Mouse (Mus musculus): ENCODE measurements at regions not wholly inside any gene's neighbourhood (a gene's known extent, or its start where the extent isn't known, plus 50 kb on each side); places are given as distances from the start of the nearest gene placed in this dataset.

- in situ Hi-C loops (cut with MboI) = no loop called here
Observed at GRCm38 (mm10) chr1:177568056-177568816, 126.1 kb downstream of the Zbtb18 start.

DNA sequence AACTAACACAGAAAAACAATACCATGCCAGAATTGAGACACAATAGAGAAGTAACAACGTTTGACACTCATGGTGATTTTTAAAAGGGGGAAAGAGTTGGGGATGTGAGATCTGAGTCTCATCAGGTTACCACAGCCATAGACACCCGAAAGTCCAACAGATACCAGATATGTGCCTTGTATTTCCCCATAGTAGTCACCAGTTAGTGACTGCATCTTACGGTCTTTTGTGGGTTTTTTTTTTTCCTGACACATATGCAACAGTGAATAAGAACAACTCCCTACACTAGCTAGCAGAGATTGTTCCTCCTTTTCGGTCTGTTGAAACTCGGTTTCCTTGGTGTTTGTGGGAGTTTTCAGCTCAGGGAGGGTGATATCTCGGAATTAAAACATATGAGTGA is 127.4 kb downstream of the Zbtb18 start:
- in situ Hi-C loops (cut with MboI) = no loop called here

DNA sequence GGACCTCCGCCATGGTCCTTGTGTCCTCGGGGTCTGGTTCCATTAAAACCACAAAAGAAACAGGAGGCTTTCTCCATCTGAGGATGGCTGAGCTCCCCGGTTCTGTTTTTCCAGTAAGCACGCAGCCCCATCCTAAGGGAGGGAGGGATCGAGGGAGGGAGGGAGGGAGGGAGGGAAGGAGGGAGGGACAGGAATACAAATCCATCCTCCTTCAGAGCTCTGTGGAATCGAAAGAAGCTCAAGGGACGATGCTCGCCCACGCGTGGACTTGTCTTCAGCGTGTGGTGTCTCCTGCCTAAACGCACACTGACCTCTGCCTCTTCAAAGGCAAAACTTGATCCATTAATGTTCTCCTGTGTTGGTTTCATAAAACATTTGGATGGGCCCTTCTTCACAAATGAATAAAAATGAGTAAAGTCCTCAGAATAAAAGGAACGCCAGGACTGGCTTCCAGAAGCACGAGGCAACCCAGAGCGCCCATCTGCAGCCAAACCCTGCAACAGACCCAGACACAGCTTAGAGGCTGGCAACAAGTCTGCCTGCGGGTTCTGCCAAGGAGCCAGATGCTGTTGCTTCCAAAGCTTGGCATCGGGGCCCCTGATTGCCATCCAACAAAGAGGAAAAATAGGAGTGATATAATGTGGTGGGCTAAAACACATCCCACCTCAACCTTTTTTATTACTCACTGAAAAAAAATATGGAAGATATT is 131.0 kb downstream of the Zbtb18 start:
- in situ Hi-C loops (cut with MboI) = no loop called here

DNA sequence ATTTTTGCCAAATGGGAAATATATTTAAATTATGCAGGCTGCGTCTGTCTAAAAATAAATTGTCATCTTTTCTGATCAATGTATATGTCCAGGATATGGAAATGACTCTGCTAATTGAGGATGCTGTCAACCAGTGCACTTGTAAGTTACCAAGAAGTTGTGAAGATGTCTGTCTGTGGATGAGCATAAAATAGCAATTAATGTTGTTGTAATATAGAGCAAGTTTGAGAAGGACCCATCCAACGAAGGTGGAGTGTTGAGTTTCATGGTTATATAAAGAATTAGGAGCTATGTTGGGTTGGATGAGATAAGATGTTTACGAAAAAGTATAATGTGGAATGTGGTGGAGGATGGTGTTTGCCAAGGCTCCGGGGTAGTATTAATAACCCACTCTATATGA is 131.6 kb downstream of the Zbtb18 start:
- in situ Hi-C loops (cut with MboI) = no loop called here

DNA sequence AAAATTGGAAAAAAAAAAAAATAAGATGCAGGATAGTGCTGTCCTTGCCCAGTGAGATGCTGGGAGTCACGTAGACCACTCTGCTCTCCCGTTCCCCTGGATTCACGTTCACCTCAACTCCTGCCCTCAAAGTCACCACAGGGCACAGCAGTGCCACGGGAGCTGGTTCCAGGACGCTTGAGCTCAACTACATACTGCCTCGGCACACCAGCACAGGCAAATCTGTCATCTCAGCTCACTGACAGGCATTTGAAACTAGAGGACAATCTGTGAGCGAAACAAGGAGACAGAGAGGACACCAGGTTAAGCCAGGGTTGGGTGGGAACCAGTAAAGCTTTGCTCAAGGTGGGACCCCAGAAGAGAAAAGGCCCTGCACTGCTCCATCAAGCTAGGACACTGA is 132.2 kb downstream of the Zbtb18 start:
- in situ Hi-C loops (cut with MboI) = no loop called here

DNA sequence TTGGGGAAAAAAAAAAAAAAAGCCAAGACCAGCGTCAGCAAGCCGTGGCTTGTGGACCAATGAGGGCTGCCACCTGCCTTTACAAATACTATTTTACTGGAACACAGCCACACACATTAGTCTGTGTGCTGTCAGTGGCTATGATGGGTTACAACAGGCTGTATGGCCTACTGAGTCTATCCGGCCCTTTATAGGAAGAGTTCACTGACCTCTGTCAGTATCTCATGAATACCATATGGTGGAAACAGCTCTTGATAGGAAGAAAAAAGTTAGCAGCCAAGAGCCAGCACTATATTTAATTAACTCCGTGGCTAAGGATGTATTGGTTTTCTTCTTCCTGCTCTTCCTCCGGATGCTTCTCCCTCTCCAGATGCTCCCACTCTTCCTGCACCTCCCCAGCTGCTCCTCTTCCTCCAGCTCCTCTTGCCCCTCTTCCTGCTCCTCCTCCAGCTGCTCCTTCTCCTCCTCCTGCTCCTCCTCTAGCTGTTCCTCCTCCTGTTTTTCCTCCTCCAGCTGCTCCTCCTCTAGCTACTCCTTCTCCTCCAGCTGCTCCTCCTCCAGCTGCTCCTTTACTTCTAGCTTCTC is 142.2 kb downstream of the Zbtb18 start:
- in situ Hi-C loops (cut with MboI) = no loop called here

GRCm38 (mm10) chr1:177585320-177585719 is 143.2 kb downstream of the Zbtb18 start:
- in situ Hi-C loops (cut with MboI) = no loop called here

DNA sequence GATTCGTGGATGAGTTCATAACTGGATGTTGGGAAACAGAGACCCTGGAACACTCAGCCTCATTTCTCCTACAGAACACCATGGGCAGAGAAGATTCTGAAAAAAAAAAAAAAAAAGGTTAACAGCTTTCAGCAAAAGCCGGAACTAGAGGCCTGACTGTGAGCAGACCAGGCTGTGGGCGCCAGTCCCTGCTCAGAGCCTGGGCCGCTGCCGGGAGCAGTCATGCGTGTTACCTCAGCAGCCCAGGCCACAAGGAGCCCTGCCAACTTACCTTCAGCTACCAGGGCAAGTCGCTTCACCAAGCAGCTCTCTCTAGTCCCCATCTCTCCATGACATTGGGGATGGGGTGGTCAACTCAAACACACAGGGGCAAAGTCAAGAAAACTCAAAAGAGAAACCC is 140.6 kb upstream of the 1700016C15Rik start:
- in situ Hi-C loops (cut with MboI) = no loop called here

- in situ Hi-C loops (cut with MboI) = no loop called here
Observed at GRCm38 (mm10) chr1:177589656-177590055, 140.0 kb upstream of the 1700016C15Rik start.

DNA sequence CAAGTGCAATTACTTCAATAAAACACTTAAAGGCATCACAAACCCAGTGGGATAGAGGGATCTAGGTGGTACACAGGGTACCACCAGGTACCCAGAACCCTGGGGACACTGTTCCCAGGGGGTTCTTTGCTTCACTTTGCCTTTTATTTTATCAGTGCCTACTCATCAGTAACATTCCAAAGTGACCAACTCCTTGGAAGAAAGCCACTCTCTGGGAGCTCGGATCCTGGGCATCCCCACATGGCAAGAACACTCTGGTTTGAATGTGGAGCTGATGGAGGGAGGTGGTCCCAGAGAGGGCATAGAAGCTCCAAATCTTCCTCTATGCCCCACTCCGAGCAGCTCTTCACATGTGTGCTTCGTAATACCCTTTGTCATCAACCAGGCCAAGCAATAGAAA is 137.9 kb upstream of the 1700016C15Rik start:
- in situ Hi-C loops (cut with MboI) = no loop called here

- in situ Hi-C loops (cut with MboI) = no loop called here
Observed at GRCm38 (mm10) chr1:177592337-177592736, 137.3 kb upstream of the 1700016C15Rik start.

- in situ Hi-C loops (cut with MboI) = no loop called here
Observed at GRCm38 (mm10) chr1:177594341-177594740, 135.3 kb upstream of the 1700016C15Rik start.

DNA sequence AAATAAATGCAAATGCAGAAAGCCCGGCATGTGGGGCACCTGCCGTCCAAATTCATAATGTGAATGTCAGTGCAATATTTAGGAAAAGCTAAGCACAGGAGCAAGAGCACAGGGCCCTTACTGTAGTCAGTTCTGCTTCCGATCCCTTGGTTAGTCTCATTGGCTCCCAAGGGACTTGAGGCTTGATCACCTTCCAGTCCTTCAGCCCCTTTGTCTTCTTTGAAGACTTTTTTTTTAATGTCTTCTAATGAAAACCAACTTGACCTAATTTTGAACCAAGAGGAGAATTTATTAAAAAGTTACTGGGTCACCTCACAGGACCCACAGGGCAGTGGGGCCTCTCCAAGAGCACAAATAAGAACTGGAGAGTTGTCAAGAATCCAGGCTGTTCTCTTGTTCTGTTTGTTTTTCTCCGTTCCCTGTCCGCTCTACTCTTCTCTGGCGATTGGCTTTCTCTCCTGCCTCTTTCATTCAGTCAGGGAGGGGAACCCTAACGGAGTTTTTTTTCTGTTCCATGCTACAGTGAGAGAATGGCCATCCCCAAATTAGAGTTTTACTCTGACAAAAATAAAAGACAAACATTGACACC is 134.2 kb upstream of the 1700016C15Rik start:
- in situ Hi-C loops (cut with MboI) = no loop called here

GRCm38 (mm10) chr1:177597036-177597435 is 132.6 kb upstream of the 1700016C15Rik start:
- in situ Hi-C loops (cut with MboI) = no loop called here

DNA sequence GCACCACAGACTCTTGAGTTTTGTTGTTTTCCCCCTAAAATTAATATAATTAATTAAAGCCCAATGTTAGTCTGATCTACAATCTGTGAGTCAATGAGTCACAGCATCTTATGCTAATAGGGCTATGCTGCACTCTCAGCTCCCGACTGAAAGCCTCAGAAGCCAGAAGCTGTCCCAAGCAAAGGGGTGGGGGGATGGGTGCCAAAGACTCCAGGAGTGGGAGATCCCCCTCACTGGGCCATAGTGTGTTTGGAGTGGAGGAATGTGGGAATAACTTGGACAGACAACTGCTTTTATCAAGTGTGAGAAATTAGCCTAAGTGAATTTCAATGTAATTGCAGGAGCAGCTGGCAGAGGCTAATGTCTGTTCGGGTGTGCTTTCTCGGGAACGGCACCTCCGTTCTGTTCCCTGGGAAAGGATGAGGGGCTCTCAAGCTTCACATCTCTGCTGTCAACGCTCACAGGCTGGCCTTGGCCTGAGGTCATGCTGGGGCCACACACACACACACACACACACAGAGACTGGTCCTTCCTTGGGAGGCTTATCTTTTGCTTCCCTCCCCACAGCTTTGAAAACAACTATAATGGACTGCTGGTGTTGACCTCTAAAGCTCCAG is 124.2 kb upstream of the 1700016C15Rik start:
- in situ Hi-C loops (cut with MboI) = no loop called here

DNA sequence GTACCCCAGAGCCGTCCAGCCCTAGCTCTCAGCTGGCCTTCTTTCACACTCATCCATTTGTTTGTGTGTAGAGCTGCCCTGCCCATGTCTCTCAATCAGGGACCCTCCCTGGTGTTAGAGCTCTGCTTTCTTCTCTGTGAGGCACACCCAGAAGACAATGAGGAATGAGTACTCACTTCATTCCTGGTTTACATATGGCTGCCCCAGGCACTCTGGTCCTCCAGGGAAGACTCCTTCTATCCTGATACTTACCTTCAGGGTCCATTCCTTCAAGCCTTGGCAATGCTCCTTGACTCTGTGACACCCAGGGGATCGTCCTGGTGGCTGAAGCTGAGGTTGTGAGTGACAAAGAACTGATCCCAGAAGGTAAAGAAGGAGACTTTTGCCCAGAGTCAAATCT is 122.0 kb upstream of the 1700016C15Rik start:
- in situ Hi-C loops (cut with MboI) = no loop called here

GRCm38 (mm10) chr1:177608551-177609020 is 121.0 kb upstream of the 1700016C15Rik start:
- in situ Hi-C loops (cut with MboI) = no loop called here

DNA sequence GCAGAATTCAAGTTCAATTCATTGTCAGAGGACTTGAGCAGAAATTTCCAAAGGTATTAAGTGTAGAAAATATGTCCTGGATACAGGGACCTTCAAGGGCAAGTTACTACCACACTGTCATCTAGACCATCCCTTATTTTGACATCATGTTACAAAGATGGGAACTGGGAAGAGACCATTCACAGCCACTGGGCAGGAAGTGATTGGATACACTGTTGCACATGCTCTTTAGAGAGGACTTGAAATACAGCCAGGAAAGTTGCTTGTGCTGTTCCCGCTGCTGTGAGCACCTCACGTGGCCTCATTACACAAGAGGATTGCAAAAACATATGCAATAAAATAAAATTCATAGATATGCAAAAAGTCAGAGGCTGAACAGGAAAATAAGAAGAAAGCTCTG is 120.4 kb upstream of the 1700016C15Rik start:
- in situ Hi-C loops (cut with MboI) = no loop called here

DNA sequence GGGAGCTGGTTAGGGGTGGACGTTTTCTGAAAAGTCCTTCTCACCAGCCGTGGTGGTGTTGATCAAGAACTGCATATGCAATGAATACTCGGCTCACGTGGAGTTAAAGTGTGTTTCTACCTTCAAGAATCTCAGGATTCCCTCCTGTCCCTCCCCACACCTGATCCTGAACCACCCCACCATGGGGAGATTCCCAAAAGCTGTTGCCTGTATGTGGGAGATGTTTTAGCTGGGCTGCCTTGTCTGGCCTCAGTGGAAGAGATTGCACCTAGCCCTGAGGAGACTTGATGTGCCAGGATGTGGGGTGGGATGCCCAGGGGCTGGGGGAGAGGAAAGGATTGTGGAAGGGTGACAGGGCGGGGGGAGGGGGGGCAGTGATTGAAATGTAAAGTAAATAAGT is 119.9 kb upstream of the 1700016C15Rik start:
- in situ Hi-C loops (cut with MboI) = no loop called here

DNA sequence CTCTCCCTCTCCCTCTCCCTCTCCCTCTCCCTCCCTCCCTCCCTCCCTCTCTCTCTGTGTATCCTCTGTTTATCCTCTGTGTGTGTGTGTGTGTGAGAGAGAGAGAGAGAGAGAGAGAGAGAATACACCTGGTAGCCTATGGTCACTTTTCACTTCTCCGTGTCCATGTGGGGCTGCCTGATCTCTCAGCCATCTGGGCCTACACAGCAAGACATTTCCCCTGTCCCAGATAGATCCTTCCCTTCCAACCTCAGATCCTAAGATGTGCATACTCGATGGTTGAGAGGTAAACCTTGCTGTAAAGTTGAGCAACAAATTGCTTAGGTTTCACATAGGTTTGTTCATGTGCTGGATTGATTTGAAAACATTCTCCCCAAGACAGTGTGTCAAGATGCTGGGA is 119.5 kb upstream of the 1700016C15Rik start:
- in situ Hi-C loops (cut with MboI) = no loop called here

- in situ Hi-C loops (cut with MboI) = no loop called here
Observed at GRCm38 (mm10) chr1:177612546-177612945, 117.1 kb upstream of the 1700016C15Rik start.

DNA sequence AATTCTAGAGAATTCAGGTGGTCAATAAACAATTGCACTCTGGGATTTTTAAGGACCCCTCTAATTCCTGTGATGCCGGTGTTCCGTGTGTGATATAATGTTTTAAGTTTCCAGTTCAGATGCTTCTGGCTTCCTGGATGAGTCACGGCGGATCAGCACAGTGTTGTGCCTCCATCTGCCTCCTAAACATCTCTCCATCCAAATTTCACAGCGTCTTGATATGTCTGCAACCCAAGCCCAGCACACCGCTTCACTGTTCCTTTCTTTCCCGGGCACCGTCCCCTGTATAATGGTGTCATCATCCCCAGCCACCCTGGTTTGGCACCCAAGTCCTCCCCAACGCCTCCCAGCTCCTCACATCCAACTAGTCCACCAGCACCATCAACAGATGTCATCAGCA is 114.0 kb upstream of the 1700016C15Rik start:
- in situ Hi-C loops (cut with MboI) = no loop called here
